Mouse (Mus musculus): ENCODE measurements around the gene March6.

The March6 gene

DNA sequence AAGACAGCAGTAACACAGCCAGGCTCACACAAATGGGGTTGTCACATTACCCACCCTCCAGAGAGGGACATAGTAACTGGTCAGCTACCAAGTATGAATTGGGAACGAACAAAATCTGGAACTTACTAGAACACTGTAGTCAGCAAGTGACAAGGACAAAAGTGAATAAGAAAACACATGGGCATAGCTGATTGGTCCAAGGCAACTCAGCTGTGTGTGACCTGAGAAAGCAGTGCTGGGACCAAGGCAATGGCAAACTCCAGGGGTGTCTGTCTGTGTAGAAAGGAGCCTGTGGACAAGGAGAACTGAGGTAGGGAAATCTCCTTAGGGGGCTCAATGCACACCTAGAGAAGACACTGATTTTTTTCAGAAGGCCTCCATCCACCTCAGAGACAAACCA lies 19.1 kb downstream of the March6 start:
- no peak for DNase-seq (ENCODE audit: low spot score)

DNA sequence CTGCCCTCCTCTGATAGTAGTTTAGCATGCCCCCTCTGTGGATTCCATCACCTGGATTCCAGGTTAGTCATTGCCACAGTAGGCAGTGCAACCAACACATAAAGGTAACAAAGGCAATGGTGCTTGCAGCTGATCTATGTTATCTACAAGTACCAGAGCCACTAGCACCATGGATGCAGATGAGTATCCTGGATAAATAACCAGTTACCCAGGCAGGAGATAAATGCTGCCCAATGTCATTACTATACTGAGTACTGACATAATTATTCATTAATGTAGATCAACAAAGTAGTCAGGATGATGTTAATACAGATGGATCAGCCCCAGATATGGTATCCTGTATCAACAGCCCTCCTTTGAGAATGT lies 19.5 kb downstream of the March6 start:
- DNase-seq (ENCODE audit: low spot score), result no peak

DNA sequence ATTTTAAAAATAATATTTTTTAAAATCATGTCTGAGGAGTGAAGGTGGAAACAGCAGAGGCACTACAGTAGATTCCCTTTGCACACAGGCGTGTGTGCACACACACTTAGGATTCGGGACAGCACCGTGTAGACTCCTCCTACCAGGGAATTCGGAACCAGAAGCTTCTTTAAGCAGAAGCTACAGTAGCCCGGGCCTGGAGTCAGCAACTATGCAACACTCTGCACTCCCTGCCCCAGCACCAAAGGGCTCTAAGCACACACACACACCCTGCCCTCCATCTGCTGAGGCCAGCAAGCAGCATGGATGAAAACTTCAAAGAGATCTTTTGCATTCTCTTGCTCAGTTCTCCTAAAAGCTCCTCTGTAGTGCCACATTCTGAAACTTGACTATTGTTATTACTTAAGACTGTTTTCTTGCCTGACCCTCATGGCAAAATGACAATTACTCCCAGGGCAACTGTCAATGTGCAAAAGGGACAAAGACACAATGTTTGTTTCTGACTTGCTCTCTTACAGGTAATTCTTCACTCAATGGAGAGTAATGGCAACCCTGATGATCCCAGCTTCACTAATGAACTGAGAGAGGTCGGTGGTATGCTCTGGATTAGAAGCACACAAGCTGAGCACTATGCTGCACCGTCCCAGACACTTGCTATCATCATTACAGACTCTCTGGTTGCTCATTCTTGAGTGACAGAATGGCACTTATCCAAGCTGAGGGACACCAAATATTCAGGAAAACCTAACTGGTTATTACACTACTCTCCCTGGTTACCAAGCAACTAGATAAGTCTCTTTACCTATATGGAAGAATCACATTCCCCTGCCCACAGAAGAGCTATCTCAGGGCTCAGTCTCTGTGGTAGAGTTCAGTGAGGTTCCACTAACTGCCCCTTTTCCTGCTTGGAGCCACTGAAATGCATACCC lies 20.1 kb downstream of the March6 start:
- no peak for DNase-seq (ENCODE audit: low spot score)

DNA sequence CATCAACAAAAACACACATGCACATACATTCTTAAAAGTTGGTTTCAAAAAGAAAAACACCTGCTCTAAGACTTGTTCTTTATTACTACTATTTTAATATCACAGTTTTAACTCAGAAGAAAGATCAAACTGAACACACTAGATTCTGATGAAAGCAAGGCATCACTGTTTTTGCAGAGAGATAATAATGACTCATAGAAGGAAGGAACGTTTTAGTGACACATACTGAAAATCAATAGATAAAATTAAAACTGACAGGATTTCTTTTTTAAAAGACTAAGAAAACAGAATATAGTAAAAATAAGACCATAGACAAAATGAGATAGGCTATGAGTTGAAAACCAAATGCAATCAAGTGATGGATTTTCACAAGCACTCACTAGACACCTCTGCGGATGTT lies 25.8 kb downstream of the March6 start:
- DNase-seq (ENCODE audit: low spot score), result no peak

DNA sequence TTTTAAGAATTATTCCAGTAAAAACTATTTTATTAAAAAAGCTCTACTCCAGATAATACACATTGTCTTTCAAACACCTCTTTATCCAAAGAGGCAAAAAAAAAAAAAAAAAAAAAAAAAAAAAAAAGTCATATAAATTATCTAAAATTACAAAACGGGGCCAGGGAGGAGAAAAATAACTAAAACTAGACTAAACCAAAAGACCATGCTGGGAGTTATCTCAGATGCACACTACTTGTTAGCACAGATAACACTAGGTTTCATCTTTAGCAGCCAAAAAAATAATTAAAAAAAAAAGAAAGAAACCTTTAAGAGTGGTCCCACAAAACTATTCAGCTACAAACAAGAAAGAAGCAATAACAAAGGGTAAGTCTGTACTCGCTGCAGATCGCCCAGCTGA lies 27.4 kb downstream of the March6 start:
- DNase-seq (ENCODE audit: low spot score), result no peak

DNA sequence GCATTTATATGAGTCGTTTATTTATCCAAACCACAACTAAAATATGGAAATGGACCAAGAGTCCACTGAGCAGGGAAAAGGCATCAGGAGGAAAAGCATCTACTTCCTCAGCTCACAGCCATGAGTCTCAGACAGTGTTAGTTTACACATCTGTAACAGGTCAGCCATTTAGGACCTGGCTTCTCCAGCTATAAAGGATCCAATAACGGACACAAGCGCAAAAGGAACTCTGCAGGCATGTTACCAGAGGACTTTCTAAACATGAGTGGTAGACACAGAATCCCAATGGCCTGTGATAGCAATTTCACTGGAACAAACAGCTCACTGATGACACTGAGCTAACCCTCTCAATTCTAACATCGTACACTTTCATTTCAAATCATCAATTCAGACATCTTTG lies 27.9 kb downstream of the March6 start:
- no peak for DNase-seq (ENCODE audit: low spot score)

DNA sequence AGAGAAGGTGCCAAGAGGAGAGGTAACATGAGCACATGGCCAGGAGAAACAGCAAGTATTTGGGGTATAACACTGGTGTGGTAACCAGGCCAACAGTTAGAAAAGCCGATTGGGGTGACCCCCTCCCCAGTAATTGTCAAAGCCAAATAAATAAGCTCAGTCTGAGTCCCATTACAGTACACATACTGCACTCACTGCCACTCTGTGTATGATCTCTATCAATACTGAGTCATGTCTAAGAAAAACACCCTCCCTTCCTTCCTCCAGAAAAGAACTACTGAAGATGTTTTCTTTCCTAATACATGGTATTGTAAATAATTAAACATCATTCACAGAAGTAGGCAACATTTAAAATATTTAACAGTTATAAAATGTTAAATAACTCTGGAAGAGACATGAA lies 28.5 kb downstream of the March6 start:
- no peak for DNase-seq (ENCODE audit: low spot score)

DNA sequence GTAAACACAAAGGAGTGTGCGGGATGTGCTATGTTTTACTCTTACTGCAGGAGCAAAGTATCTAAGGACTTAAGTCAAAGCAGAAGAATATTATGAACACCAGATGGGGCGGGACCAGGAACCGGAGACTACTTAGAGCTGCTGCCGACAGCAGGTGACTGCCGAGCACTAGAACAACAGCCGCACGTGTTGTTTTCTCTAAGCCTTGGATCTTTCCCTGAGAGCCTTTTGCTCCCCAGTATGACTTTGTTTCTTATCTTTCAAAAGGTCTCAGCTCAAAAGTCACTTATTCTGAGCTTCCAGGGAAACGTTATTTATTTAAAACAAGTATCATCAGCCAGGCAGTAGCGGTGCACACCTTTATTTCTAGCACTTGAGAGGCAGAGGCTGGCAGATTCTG lies 36.0 kb downstream of the March6 start:
- no peak for DNase-seq (ENCODE audit: low spot score)

GRCm38 (mm10) chr15:31494310-31494709 lies 36.5 kb downstream of the March6 start:
- DNase-seq (ENCODE audit: low spot score), result no peak

GRCm38 (mm10) chr15:31487407-31487806 lies 43.4 kb downstream of the March6 start:
- no peak for DNase-seq (ENCODE audit: low spot score)

DNA sequence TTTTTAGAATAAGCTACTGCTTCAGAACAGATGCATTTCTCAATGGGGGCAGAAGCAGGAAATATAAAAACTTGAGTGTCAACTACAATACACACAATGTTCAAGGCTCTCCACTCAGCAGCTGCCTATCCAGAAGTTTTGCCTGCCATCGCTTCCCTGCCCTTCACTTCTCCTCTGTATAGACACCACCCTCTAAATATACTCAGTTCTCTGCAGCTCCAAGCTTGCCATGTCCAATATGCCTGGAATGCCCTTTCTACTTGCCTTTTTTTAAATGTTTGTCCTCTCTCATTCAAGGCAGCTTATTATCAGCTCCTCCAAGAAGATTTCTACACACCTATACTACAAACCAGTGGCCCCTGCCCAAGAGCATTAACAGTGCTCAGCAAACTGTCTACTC lies 54.2 kb downstream of the March6 start:
- no peak for DNase-seq (ENCODE audit: low spot score)

GRCm38 (mm10) chr15:31472645-31473574 lies 57.9 kb downstream of the March6 start:
- no peak for DNase-seq (ENCODE audit: low spot score)

DNA sequence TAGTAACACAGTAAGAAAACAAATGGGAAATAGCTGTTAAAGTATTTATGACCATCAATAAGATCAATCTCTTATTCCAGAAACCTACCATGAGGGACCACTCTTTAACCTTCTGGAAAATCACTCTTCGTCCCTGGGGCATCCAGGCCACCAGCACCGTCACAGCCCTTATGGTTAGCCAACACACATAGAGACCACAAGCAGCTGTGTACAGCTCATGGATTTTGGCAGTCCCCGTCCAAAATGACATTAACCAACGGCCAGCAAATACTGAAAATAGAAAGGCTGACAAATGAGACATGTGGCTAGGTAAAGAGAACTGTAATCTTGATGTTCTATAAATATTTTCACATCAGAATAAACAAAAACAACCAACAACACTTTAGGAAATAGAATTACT lies 59.3 kb downstream of the March6 start:
- DNase-seq (ENCODE audit: low spot score), result no peak

GRCm38 (mm10) chr15:31469497-31469896 lies 61.4 kb downstream of the March6 start:
- no peak for DNase-seq (ENCODE audit: low spot score)

- DNase-seq (ENCODE audit: low spot score), result no peak
Observed at GRCm38 (mm10) chr15:31468806-31469205, 62.0 kb downstream of the March6 start.

DNA sequence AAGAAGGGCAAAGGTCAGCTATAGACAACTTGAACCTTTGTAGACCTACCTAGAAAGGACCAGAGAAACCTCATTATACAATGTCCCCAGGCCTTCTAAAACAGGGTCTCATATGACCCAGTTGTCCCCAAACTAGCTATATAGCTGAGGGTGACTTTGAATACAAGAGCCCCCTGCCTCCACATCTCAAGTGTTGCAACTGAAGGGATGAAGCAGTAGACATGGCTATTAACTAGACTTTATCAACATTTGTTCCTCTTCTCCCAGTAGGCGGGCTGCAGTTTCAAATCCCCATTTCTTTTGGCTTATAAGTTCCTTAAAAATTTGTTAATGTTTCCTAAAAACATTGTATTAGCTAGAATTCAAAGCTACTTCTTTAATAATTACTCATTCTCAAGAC lies 64.1 kb downstream of the March6 start:
- DNase-seq (ENCODE audit: low spot score), result no peak

- no peak for DNase-seq (ENCODE audit: low spot score)
Observed at GRCm38 (mm10) chr15:31466295-31466694, 64.6 kb downstream of the March6 start.

- DNase-seq (ENCODE audit: low spot score), result no peak
Observed at GRCm38 (mm10) chr15:31465806-31466205, 65.0 kb downstream of the March6 start.

- DNase-seq (ENCODE audit: low spot score), result no peak
Observed at GRCm38 (mm10) chr15:31460571-31460970, 70.3 kb downstream of the March6 start.

DNA sequence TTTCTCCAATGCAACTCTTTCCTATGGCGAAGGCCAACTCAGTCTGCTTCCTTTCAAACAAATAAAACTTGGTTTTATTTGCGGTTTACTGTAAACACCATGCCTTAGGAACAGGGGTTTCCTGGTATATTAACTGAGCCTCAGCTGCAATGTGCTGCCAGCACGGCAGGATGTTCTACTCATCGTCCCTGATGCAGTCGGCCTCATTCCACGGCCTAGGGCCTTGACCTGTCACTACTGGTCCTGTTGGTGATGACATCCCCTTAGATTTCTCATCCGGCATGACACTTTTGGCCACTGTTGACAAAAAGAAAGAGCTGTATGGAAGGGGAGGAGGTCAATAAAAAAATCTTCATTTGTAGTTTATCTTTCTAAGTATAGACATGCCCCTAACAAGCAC lies 72.8 kb downstream of the March6 start:
- DNase-seq (ENCODE audit: low spot score), result no peak

DNA sequence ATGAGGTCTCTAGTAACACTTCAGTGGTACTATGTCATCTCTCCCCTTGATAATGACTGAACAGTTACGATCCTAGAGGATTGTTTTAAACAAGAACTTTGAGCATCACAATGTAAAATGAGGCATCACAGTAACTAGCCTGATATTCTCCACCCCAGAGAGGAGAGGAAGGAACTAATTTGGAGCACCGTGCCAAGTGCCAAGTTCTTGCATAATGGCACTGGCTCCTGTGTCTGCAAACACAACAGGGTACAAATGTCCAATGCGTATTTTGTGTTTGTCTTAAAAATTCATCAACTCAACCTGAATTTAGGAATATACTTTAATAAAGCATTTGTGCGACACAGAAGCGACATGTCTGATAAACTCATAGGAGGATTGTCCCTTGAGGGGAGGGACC lies 74.5 kb downstream of the March6 start:
- no peak for DNase-seq (ENCODE audit: low spot score)

DNA sequence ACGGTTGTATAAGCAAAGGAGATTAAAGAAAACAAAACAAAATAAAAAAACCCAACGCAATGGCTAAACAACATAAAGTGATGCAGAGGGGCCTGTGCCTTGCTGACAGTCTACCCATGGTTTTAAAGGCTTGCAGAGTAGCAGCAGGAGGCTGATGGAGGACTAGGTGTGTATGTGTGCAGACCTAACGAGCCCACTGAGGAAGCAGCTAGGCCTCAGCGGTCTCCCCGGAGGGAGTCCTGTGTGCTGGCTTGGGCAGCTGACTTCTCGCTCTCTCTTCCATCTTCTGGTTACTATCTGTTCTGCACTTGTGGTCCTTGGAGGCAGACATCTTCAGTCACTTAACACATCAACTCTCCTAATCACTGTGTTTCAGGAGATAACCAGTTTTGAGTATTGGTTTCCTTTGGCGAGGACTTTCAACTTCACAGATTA lies 76.0 kb downstream of the March6 start:
- no peak for DNase-seq (ENCODE audit: low spot score)

All from layer of hippocampus, adult 11-12 months (tissue).